Mouse (Mus musculus): ENCODE measurements around the gene Abcc3.
"Not testable (repeated sequence)": the region's sequence is repeated elsewhere in the genome, so short reads cannot be mapped to it uniquely, and the experiment has no call there.

Abcc3 gene

DNA sequence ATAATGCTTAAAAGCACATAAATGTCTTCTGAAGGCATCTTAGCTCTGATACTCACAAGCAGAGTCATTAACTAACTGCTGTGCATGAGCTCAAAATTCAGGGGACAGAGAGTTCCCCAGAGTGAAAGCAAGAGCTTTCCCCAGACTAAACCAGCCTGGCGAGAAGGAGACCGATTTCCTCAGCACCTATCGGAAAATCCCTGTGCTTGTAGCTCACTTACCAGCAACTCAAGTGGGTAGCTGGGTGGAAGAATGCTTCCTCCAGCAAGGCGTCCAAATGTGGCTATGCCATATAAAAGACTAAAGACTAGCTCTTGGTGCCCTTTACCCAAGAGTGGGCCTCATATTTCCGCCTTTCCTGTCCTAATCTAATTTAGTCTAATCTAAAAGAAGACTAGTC lies 9.9 kb upstream of the Abcc3 start:
- no peak for DNase-seq (ENCODE audit: low spot score)

DNA sequence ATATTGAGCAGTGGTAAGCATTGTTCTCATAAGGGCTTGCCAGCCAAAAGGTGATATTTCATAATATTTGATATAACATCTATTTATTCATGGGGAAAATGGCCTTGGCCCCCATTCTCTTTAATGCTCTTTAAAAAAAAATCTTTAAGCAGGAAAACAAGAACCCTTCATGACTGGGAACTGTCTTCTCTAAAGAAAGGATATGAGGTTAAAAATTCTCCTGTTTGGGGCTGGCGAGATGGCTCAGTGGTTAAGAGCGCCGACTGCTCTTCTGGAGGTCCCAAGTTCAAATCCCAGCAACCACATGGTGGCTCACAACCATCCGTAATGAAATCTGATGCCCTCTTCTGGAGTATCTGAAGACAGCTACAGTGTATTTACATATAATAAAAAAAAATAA lies 9.2 kb upstream of the Abcc3 start:
- DNase-seq (ENCODE audit: low spot score), result not testable (repeated sequence)

GRCm38 (mm10) chr11:94400996-94401395 lies 8.2 kb upstream of the Abcc3 start:
- DNase-seq (ENCODE audit: low spot score), result no peak

GRCm38 (mm10) chr11:94394107-94394506 lies 1.3 kb upstream of the Abcc3 start:
- DNase-seq (ENCODE audit: low spot score), result no peak

- not testable (repeated sequence) for DNase-seq (ENCODE audit: low spot score)
Observed at GRCm38 (mm10) chr11:94393490-94393889, 693 bp upstream of the Abcc3 start.

DNA sequence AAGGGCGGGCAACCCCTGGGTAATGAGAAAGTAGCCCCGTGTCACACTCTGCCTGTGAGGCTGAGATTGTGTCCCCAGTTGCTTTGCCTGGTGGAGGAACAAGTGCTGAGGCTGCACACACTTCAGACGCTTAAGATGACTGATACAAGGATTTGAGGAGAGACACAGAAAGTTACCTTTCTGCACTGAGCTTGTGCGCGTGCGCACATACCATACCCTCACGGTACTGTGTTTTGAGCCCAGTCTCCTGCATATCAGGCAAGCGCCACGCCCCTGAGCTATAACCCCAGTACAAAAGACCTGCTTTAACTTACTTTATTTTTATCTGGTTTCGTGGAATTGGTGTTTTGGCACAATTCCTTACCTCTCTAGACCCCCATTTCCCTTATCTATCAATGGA lies 1.1 kb downstream of the Abcc3 start:
- DNase-seq (ENCODE audit: low spot score), result no peak

- DNase-seq (ENCODE audit: low spot score), result no peak
Observed at GRCm38 (mm10) chr11:94390825-94391224, 2.0 kb downstream of the Abcc3 start.

DNA sequence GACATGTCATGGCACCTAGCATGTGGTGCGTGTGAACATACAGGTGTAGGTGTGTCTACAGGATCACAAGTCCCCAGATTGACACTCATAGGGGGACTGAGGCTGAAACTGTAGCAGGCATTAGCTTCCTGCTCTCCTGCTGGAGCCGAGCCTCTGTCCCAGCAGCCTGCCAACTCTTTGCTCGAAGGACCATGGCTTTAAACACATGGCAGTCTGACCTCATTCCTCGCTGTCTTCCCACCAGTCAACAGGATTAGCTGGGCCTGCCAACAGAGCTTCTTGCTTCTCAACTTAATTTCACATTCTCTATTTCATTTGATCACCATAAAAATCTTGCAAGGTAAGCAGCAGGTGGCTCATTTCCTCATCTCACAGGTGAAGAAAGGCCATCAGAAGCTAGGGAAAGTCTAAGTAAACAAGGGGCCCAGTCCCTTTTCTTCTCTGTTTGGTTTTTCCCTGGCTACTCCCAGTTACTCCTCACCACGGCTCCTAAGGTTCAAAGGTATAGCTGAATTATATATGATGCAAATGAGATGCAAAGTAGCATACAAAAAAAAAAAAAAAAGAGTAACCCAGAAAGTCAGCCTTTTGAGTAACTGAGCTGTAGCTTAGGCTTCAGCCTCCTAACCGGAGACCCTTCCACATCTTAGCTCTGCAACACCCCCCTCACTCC lies 2.9 kb downstream of the Abcc3 start:
- DNase-seq (ENCODE audit: low spot score), result no peak

DNA sequence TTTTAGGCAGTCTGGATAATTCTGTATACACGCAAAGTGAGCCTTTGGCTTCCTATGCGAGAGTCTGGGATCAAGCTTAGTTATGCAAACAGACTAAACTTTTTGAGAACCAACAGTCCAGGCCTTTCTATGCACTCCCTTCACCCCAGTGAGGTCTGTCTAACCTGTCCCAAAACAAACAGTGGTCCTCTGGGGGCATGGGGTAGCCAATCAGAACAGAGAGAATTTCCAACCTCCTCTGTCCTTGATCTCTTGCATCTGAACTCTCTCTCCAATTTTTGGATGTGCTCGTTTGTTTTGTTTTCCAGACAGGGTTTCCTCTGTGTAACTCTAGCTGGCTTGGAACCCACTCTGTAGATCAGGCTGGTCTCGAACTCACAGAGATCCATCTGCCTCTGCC lies 3.8 kb downstream of the Abcc3 start:
- no peak for DNase-seq (ENCODE audit: low spot score)

DNA sequence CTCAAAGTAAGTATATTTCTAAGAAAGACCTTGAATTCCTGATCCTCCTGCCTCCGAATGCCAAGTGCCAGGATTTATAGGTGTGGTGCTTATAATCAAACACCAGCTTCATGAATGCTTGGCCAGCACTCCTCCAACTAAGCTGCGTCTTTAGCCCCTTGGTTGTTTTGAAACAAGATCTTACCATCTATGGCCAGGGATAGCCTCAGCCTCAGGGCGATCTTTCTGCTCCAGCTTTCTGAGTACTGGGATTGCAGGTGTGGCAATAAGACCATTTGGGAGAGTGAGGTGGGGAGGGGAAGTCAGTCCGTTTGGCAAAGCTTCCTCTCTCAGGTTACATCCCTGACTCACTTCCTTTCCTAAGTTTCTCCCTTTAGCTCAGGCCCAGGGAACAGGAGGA lies 5.0 kb downstream of the Abcc3 start:
- no peak for DNase-seq (ENCODE audit: low spot score)

DNA sequence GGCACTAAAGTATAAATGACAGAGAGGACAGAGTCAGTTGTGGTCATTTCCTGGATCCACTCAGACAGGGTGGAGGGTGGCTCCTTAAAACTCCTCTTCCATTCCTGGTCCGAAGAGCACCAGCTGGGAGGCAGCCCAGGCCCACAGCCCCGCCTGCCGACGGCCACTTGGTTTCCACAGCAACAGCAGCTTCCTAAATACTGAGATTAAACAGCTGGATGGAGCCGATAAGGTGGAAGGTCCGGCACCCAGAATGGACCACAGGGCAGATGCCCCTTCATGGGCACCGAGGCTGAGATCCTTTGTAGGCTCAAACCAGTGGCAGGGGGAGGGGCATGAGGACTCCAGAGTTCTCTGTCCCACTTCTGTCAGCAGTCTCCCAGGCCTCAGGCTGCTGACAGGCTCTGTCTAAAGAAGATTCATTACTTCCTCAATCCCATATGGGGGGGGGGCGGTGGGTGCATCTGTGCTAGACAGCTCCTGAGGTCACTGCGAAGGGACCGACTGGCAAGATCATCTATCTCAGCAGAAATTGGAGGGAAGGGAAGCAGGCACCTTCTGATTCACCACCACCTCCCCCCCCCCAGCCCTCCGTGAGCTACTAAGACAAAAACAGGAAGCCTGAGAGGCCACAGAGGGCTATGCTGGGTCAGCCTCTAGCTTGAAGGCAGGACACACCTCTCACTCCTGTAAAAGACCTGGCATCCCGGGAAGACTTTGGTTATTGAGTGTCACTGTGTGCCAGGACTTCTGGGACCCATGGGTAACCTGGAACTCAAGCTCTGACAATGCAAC lies 6.6 kb downstream of the Abcc3 start:
- DNase-seq (ENCODE audit: low spot score), result peak; percentile 70

DNA sequence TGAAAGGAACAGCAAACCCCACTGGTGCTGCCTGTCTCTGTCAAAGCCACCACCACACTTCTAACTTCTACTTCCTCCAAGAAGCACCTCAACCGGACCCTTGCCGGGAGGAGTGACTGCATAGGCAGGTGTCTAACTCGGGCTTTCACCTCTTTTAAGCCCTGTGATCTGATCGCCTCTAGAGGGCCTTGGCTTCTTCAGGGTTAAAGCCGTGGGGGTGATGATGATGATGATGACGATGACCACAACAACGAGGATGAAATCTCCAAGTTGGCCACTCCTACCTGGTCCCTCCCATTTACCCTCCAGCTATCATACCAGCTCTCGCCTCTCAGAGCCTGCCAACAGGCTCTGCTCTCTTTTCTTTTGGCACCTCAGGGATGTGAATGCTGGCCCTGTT lies 13.1 kb downstream of the Abcc3 start:
- no peak for DNase-seq (ENCODE audit: low spot score)

DNA sequence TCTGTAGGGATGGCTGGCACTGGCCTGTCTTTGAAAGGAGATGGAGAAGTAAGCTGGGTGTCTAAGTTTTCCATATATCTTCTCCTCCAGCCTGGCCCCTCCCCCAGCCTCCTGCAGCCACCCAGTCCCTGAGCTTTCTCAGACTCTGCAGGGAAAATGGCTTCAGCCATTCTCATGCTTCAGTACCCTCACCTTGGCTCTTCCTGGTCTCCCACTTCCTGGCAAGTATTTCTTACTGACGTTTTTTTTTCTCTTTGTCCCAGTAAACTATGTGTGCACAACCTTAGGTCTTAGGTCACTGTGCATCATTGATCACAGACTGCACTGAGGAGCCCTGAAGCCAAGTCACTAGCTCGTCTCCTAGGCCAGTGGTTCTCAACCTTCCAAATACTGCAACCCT lies 13.7 kb downstream of the Abcc3 start:
- DNase-seq (ENCODE audit: low spot score), result peak; percentile 11

DNA sequence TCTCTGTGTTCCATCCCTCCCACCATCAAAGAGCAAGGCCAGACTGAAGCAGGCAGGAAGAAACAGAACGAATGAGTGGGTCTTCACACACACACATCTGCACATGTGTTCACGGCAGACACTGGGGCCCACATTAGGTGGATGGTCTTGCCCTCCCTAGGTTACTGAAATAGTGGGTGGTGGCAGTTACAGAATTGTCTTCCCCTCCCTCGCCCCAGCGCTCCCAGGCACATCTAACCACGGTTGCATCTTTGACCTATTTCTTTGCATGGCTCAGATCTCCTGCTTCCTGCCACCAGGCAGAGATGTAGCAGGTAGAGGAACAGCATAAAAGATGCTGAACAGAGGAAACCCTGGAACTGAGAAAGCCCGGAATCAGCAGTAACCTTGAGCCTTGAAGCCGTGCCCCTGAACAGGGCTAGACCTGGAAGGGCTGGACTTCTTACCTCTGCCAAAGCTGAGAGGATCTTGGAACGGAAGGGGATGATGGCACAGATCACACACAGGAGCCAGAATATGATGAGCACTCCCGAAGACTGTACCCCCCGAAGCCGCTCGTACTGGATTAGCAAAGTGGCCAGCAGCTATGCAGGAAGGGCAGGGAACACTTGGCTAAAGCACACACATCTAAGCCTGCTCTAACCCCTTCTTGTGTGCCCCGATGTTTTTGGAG lies 18.4 kb downstream of the Abcc3 start:
- DNase-seq (ENCODE audit: low spot score), result no peak

DNA sequence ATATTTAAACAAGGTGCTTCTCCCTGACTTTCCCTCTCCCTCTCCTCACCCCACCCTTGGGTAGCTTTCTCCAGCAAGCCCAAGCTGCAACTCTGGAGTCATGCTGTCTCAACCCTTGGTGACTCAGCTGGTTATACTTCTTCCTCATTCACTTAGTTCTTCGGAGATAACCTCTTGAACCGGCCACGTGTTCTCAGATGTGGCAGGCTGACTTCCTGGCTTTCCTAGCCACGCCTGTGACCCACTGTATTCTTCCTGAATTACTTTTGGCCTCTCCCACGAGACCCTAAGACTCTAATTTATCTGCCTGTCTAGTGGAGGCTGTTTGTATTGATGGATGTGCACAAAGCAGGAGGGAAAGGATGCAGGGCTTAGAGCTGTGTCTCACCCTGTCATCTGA lies 22.0 kb downstream of the Abcc3 start:
- DNase-seq (ENCODE audit: low spot score), result peak; percentile 36

- DNase-seq (ENCODE audit: low spot score), result no peak
Observed at GRCm38 (mm10) chr11:94369981-94370380, 22.8 kb downstream of the Abcc3 start.

DNA sequence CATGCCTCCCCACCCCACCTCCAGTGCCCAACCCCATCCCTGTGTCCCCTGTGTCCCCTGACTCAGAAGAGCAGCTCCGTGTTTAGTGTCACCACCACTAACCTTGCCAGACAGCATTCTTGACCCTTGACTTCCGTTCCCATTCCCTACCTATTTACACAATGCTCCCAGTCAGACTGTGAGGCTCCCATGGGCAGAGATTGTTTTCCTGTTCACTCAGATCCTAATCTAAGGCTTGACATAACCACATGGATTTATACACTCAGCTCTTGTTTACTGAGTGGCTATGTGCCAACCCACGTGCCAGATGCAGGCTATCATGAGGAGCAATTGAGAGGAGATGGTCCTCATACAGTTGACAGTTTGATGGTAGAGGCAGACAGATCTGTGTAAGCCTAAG lies 27.5 kb downstream of the Abcc3 start:
- no peak for DNase-seq (ENCODE audit: low spot score)

DNA sequence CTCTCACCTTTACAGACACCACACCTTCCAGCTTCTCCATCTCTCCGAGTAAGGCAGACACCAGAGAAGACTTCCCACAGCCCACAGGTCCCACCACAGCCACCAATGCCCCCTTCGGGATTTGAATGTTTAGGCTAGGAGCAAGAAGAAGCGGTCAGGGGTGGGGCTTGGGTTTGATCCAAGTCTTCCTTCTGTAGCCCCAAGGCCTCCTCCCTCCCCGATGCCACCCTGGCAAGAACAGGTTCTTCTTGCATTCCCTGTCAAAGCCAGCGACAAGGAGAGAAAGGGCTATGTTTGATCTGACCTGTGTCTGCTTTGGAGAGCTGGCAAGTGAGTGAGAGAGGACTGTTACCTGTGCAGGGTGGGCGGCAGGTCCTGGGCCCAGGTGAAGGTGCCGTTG lies 29.1 kb downstream of the Abcc3 start:
- DNase-seq (ENCODE audit: low spot score), result no peak

DNA sequence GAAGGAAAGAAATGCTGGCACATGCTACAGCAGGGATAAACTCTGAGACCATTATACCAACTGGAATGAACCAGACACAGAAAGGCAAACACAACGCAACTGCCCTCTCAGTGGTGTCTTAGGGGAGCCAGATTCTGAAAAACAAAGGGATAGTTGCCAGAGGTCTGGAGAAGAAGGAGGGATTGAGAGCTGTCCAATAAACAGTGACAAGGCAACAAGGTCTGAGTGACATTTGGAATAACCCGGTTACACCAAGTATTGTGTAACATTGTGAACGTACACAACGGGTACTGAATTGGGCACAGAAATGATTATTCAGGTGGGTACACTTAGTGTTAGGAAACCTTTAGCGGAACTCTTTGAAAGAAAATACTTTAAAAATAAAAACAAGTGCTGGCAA lies 30.7 kb downstream of the Abcc3 start:
- DNase-seq (ENCODE audit: low spot score), result no peak

- DNase-seq (ENCODE audit: low spot score), result no peak
Observed at GRCm38 (mm10) chr11:94361166-94361870, 31.5 kb downstream of the Abcc3 start.

DNA sequence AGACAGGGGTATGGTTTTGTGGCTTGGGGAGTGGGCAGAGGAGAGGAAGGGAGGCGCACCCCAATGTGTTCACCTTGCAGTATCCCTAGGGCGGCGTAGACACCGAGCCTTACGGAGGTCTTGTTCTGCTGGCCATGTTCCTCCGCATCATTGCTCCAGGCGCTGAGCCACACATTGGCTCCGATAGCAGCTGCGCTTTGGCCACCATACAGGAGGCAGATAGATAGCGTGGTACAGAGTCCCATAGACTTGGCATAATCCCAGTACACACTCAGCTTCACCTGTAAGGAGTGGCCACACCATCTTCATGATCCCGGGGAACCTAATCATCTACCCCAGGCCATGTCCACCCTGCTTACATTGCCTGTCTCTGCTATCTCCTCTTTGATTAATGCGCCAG lies 33.6 kb downstream of the Abcc3 start:
- no peak for DNase-seq (ENCODE audit: low spot score)

GRCm38 (mm10) chr11:94355521-94356217 lies 37.1 kb downstream of the Abcc3 start:
- no peak for DNase-seq (ENCODE audit: low spot score)

Data from embryo, embryonic 10 days (tissue).